Mouse (Mus musculus) C3H10T1/2 (cell line): ENCODE data around the gene Arid1b. TPM values are rescaled to one million over a fixed set of nuclear protein-coding genes. Genes with fewer than 3 reads are reported as not detected.

Experiments used
- polyA plus RNA-seq, 2 experiments: library from polyadenylated mRNA; unstranded; fragments of >200 nt; fragmentation: generic; extraction: Trizol; gene quantifications; one replicate each; pipeline ENCODE4 v1.2.1; 2012; ENCODE audit warnings: missing spikeins in 2 of 2

The Arid1b gene
- polyA plus RNA-seq = 10 to 100 TPM in 1 of 2 experiments, 1 to 10 TPM in 1; 2.6 to 11.0 TPM

DNA sequence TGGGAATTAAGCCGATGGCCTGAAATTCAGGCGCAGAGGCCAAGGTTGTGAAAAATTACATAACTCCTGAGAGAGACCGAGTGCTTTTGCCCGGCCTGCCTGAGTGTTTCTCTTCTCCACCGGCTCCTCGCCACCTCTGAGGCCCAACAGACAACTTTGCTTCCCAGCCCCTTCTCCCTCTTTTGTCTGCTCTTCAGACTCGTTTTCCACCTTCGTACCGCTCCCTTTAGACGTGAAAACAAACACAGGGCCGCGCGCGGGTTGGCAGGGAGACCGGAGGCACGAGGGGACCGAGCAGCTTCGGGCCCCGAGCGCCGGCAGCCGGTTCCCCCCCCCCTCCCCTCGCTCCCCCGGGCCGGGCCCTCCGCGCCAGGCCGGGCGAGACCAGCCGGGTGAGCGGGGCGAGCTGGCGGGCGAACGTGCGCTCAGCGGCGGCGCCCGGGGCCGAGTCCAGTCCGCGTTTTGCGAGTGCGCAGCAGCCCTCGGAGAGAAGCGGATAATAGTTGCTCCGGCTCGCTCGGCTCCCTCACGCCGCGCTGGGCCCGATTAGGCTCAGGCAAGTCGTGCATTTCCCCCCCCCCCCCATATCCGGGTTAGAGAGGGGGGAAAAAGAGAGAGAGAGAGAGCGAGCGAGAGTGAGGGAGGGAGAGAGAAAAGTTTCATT is at the start of gene Arid1b:
TSS of gene Arid1b (plus strand) at position 493 of the 664 bp plus-strand sequence.

